Mouse (Mus musculus): ENCODE measurements around the gene Defb45.

Gene Defb45

DNA sequence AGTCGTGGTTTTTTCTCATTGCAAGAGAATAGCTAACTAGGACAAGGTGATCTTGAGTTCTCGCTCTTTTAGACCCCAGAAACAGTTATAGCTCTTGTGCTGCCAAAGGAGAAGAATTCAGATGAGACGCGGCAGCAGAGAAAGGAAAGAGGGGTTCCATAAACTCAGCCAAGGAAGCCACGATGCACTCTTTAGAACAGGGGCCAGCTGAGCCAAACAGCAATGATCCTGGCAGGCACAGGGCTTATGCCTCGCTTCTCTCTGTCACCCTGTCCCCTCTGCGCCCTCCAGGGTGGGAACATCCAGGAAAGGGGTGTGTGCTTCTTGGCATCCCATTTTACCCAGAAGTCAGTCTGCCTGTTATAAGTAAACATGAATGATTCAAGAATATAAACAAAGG is at the start of gene Defb45:
Defb45 (minus strand) TSS at position 101 of the 400 bp plus-strand sequence.
- no peak for DNase-seq (ENCODE audit: low read depth, low spot score)

DNA sequence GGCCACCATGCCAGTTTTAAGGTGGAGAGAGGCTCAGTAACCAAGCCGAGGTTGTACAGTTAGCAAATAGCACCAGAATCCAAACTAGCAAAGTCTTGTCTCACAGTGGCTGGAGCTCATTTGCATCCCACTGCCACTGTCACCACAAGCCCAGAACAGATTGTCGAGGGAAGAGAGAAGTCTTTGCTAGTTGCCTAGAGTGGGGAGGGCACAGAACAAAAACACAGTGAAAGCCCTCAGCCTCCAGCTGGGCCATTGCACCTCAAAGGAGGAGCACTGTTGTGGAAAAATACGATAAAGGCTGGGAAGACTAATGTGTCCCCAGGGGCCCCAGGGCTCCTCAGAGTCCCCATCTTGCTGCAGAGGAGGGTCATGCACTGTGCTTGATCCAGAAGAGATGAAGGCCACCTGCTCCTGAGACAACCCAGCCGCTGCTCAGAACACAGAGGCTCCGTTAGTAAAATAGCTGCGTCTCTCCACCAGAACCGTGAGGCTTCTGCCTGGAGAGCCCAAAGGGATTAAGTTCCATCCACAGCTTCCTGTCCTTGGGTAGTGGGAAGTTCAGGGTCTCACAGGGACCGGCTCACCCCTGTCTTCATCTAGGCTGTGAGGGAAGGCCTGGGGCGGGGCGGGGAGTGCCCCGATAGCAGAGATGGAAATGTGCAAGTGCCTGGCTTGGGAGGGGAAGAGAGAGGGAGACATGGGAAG is 40.4 kb upstream of the Defb45 start:
- no peak for DNase-seq (ENCODE audit: low read depth, low spot score)

DNA sequence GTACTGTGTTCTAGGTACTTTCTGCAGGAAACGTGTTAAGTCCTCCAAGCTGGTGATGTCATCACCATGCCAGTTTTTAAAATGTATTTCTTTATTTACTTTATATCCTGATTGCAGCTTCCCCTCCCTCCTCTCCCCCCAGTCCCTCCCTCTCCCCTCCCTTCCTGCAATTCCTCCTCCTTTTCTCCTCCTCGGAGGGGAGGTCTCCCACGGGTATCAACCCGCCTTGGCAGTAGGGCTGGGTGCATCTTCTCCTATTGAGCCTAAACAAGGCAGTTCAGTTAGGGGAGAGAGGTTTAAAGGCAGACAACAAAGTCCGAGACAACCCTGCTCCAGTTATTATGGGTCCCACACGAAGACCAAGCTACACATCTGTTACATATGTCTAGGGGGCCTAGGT is 39.7 kb upstream of the Defb45 start:
- no peak for DNase-seq (ENCODE audit: low read depth, low spot score)

- DNase-seq (ENCODE audit: low read depth, low spot score) = no peak
Observed at GRCm38 (mm10) chr2:152637381-152637780, 38.2 kb upstream of the Defb45 start.

DNA sequence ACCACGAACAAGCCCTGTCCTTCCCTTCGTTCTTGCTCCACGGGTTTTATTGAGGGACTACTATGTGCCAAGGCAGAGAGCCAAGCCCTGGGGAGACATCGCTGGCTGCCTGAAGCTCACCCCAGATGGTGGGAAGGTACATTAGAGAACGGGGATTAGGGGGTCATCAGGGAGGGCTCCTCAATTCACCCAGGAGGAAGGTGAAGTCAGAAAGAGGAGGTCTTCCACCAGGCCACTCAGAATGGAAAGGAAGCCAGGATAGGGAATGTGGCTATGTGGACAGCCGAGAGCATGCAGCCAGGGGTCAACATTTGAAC is 37.8 kb upstream of the Defb45 start:
- DNase-seq (ENCODE audit: low read depth, low spot score) = no peak

GRCm38 (mm10) chr2:152636246-152637005 is 37.2 kb upstream of the Defb45 start:
- DNase-seq (ENCODE audit: low read depth, low spot score) = no peak

DNA sequence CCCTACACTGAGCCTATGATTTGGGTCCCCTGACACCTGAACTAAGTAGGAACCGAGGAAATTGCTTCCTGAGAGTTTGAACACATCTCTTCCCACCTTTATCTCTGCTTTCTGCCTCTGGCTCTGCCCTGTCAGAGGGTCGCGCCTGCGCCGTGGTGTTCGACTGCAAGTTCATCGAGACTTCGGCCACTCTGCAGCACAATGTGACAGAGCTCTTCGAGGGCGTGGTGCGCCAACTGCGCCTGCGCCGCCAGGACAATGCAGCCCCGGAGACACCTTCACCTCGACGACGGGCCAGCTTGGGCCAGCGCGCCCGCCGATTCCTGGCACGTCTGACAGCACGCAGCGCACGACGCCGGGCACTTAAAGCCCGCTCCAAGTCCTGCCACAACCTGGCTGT is 35.1 kb upstream of the Defb45 start:
- no peak for DNase-seq (ENCODE audit: low read depth, low spot score)

- no peak for DNase-seq (ENCODE audit: low read depth, low spot score)
Observed at GRCm38 (mm10) chr2:152633334-152633733, 34.1 kb upstream of the Defb45 start.

DNA sequence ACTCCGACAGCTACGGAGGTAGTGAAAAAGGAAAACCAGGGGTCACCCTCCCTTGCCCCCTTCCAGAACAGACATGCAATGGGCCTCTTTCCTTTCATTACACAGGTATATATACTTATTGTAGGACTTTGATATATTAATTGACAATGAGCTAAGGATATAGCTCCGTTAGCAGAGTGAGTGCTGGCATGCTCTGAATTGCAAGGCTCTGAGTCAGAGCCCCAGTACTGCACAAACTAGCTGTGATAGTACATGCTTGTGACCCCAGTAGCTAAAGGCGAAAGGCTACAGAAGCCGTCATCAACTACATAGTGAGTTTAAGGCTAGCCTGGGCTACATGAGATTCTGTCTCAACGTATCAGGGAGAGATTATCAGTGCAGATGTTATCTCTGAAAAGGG is 30.7 kb upstream of the Defb45 start:
- DNase-seq (ENCODE audit: low read depth, low spot score) = no peak

DNA sequence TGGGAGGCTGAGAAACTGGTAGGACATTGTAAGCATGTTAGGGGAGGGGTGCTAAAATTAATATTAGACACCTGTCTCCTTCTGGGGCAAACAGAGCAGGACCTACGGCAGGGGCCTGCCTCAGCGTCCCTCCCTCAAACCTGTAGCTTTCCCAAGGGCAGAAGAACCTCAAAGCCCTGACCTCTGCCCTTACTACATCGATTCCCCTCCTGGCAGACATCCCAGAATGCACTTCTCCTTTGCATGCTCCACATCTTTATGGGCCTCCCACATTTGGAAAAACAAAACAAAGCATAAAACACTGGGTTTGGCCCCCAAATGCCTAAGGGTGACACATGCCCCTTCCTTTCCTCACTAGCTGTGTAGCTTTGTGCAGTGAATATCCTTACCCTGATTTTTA is 30.0 kb upstream of the Defb45 start:
- no peak for DNase-seq (ENCODE audit: low read depth, low spot score)

- DNase-seq (ENCODE audit: low read depth, low spot score) = no peak
Observed at GRCm38 (mm10) chr2:152628066-152628465, 28.9 kb upstream of the Defb45 start.

- DNase-seq (ENCODE audit: low read depth, low spot score) = no peak
Observed at GRCm38 (mm10) chr2:152626774-152627591, 27.8 kb upstream of the Defb45 start, which contains the start of gene Rem1. Rem1 (plus strand) TSS chr2:152626951.

DNA sequence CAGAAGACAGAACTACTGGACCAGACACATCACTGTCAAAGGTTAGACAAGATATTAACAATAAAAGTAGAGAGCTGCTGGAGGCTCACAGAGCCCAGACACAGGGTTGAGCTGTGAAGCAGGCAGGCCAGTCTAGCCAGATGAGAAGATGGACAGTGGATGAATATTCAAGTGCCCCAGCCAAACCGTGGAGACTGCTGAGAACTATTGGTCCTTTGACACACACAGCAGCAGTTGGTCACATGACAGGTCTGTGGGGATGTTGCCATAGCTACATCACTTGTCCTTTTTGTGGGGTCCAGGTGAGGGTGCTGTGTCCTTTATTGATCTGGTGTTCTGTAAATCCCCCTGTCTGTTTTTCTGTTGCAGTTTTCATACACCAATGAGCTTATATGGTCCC is 26.1 kb upstream of the Defb45 start:
- DNase-seq (ENCODE audit: low read depth, low spot score) = peak; percentile 6

GRCm38 (mm10) chr2:152624566-152624965 is 25.4 kb upstream of the Defb45 start:
- no peak for DNase-seq (ENCODE audit: low read depth, low spot score)

- no peak for DNase-seq (ENCODE audit: low read depth, low spot score)
Observed at GRCm38 (mm10) chr2:152622953-152623352, 23.8 kb upstream of the Defb45 start, which contains the start of gene Defb25. Defb25 (minus strand) TSS chr2:152623053.

- no peak for DNase-seq (ENCODE audit: low read depth, low spot score)
Observed at GRCm38 (mm10) chr2:152622151-152622550, 23.0 kb upstream of the Defb45 start.

DNA sequence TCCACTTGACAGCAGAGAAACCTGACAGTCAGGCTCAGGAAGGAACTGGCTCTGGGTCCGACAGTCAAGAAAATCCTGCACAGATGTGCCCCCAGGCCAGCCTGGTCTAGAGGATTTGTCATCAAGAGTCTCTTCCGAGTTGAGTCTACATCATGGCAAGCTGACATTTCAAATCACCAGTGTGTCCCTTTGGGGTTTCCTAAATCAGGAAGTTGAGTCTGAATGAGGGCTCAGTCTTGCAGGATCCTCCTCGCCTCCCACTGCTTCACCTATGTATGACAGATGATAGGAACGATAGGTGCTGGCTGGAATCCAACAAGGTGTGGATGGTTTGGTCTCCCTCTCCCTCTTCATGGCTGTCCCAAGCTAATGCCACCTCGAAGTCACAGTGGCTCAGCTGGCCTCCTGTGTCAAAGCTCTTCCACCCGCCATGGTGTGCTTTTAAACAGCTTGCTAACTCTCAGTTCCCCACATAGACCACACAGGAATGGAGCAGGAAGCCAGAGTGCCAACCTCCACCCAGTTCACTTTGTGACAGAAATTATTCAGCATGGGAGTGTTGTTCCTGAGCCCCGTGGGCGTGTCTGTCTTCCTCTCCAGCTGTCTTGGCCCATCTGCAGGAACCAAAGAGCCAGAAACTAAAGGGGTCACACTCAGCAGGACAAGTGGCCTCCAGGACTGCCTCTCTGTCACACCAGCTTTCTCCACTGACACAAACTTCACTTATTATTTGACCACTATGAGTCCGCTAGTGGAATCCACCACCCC is 21.4 kb upstream of the Defb45 start:
- DNase-seq (ENCODE audit: low read depth, low spot score) = no peak

- no peak for DNase-seq (ENCODE audit: low read depth, low spot score)
Observed at GRCm38 (mm10) chr2:152617374-152617773, 18.2 kb upstream of the Defb45 start.

DNA sequence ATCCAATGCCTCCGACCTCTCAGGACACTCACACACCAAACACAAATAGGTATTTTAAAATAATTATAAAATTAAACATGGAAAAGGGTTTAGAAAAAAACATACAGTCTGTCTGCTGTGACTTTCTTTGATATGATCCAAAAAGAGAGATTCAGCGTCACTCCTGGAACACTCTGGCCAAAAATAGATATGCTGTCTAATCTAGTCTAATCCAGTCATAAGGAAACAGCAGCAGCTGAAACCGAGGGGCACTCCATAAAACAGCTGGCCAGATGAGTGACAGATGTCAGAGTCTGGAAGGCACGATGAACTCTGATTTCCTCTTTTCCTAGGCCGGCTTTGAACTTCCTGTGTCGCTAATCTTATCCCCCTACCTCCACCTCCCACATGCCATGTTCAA is 17.3 kb upstream of the Defb45 start:
- no peak for DNase-seq (ENCODE audit: low read depth, low spot score)

DNA sequence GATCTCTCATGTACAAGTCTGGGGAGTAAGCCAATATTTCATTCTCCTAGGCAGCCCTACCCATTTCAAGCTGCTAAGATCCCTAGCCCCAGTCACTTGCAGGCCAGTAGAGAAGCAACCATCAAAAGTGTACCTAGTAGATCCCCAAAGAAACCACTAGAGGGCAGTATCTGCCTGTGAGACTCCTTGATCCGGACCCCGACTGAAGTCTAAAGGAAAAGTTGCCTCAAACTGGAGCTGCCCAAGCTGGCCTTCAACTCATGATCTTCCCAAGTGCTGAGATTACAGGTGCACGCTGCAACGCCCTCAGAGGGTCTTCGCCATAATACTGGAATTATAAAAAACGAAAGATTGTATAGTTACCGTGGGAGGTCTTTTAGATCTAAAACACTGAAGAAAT is 16.4 kb upstream of the Defb45 start:
- DNase-seq (ENCODE audit: low read depth, low spot score) = peak; percentile 36

GRCm38 (mm10) chr2:152612193-152612592 is 13.0 kb upstream of the Defb45 start:
- DNase-seq (ENCODE audit: low read depth, low spot score) = no peak

DNA sequence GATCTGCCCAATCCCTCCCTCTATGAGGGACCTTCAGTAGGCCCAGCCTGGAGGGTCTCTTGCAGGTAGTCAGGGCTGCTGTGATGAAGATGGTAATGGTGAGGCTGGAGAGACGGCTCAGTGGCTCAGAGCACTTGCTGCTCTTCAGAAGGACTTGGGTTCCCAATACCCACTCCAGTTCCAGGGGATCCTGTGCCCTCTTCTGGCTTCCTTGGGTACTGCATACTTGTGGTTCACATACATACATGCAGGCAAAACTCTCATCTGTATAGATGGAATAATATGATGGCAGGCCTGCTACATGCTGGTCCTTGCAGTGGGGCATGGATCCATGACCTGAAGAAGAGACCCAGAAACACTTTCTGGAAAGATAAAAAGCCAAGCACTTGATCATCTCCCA is 9.5 kb upstream of the Defb45 start:
- DNase-seq (ENCODE audit: low read depth, low spot score) = no peak

Data from brain, embryonic 18.5 days (tissue).